Mouse (Mus musculus): ENCODE measurements at regions not wholly inside any gene's neighbourhood (a gene's known extent, or its start where the extent isn't known, plus 50 kb on each side); places are given as distances from the start of the nearest gene placed in this dataset.

GRCm38 (mm10) chr16:42586196-42586595, 245.7 kb upstream of the Gap43 start:
- TF ChIP-seq CTCF (IDR thresholded peaks at IDR 0.05; ENCODE audit: low read depth, low read length) = no peak
- TF ChIP-seq POLR2A (IDR thresholded peaks at IDR 0.05; ENCODE audit: insufficient read depth, low read length) = no peak
